Mouse (Mus musculus) Patski (cell line): ENCODE results near the gene Paox. TPM values are rescaled to one million over a fixed set of nuclear protein-coding genes. Genes with fewer than 3 reads are reported as not detected.
"Not testable (repeated sequence)": the region's sequence is repeated elsewhere in the genome, so short reads cannot be mapped to it uniquely, and the experiment has no call there.

Source experiments
- ATAC-seq: fragments of 100-300 bp; one replicate; pipeline ENCODE4 v1.8.0; 2021
- CTCF ChIA-PET: fragments of 350-600 bp; sonication (Branson Sonifier 250); formaldehyde crosslinking; loops from one replicate; lab custom pipeline; 2022; ENCODE audit warnings: inconsistent platforms; lab: Charles Lee
- POLR2A ChIA-PET: fragments of 350-600 bp; sonication (Branson Sonifier 250); formaldehyde crosslinking; loops from one replicate; lab custom pipeline; 2022; ENCODE audit warnings: antibody characterized with exemption, inconsistent platforms; lab: Charles Lee
- DNase-seq: peaks from one replicate; pipeline ENCODE4 v3.0.0-alpha.2; 2011; ENCODE audit warnings: low read depth, low spot score
- H3K27me3 ChIP-seq: fragments of 371-371 bp; one replicate; pipeline ENCODE4 v1.5.1; 2021
- CTCF ChIP-seq: fragments of 100-300 bp; IDR thresholded peaks from one replicate; pipeline ENCODE4 v1.5.1; 2021
- in situ Hi-C: fragments of 300-500 bp; cut with MboI; formaldehyde crosslinking; loops from 3 replicates; pipeline ENCODE4 v1.11.1; 2018; ENCODE audit warnings: low pct_unique_long_range_greater_than_20kb, mixed read lengths
- polyA plus RNA-seq: library from polyadenylated mRNA; unstranded; gene quantifications from one replicate; pipeline ENCODE4 v1.2.3, GENCODE M21; 2021

Paox gene
- polyA plus RNA-seq, 1 experiment from 2014 or later: 9.8 TPM

DNA sequence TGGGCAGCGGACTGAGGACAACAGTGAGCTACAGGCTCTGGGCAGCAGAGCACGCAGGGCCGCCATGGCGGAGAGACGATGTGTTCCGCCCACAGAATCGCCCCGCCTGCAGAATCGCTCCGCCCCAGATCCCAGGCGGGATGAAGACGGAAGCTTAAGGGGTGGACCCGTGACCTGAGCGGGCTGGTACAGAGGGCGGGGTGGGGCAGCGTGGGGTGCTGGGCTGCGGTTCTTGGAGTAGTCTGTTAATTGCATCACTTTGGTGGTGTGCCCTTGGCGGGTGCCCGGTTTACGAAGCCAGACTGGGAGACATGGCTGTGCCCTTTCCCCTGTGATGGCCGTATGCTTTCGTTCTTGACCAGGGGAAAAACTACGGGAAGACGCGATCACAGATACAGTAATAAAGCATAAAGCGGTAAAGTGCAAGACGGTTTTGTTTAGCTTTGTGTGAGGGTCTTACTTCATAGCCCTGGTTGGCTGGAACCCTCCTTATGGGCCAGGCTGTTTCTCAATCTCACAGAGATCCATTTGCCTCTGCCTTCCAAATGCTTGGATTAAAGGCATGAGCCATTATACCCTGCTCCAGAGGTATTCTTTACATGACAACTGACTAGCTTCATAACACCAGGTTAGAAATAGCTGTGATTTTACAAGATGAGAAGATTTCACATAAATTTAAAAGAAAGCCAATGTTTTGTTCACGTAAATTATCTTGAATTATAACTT lies 893 bp downstream of the Paox start, which contains the start of gene Echs1:
Gene Echs1, minus strand, starts transcription at position 148 of the 726 bp plus-strand sequence.
- no peak for TF ChIP-seq CTCF
- in situ Hi-C loops: loop anchor here (25.0 kb wide), 1 partner anchor 1046 kb away; the partner anchor contains the start of gene Rnh1
- CTCF ChIA-PET: interaction anchor here (0.9 to 1.4 kb wide), 2 partner anchors 21 to 24 kb away, joined by 3 to 4 read pairs; partner anchors contain the start of gene Mtg1
- H3K27me3 ChIP-seq: no peaks in the 10 kb centered on the region
- POLR2A ChIA-PET: interaction anchor here (0.5 to 2.3 kb wide), 5 partner anchors 9 to 286 kb away, joined by 4 to 12 read pairs (median 8); partner anchors contain the start of gene Mtg1
- DNase-seq: no peak
- ATAC-seq: peak; percentile 93

DNA sequence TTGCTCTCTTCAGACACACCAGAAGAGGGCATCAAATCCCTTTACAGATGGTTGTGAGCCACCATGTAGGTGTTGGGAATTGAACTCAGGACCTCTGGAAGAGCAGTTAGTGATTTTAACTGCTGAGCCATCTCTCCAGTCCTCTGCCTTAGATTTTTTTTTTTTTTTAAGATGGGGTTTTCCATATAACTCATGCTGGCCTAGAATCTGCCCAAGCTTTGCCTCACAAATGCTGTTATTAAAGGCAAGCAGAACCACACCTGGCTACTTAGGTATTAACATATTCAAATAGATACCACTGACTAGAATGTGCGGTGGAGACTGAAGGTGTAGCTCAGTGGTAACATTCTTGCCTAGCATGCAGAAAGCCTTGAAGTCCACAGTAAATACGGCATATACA lies 4.9 kb downstream of the Paox start:
- ChIA-PET CTCF (interaction anchor here (1.2 kb wide), 1 partner anchor 10 kb away, joined by 3 read pairs; no protein-coding TSS in a partner anchor), POLR2A (no interaction called here)
- DNase-seq (no peak), ATAC-seq (no peak)
- in situ Hi-C loops: loop anchor here (25.0 kb wide), 1 partner anchor 1042 kb away; the partner anchor contains the start of gene Rnh1
- H3K27me3 ChIP-seq: no peaks in the 10 kb centered on the region
- TF ChIP-seq CTCF: no peak

DNA sequence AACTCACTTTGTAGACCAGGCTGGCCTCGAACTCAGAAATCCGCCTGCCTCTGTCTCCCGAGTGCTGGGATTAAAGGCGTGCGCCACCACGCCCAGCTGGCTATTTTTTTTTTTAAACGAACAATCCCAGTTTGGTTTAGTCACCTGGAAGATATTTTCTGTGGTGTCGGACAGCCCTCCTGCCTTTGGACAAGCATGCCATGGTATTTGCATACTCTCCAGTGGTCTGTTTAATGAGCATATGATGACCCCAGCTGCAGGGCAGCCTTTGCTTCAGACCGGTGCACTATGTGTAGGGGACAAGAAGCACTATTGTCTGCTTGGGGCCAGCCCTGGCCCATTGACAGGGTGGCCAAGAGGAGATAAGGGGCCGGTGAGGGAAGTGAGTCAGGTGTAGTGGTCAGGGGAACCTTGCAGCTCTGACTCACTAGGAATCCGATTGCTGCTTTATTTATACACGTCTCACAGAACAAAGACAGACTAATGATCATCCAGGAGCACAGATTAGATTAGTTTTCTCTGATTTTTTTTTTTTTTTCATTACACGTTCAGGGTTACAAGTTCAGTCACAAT lies 5.8 kb downstream of the Paox start:
- ATAC-seq: no peak
- in situ Hi-C loops: loop anchor here (25.0 kb wide), 1 partner anchor 1041 kb away; the partner anchor contains the start of gene Rnh1
- H3K27me3 ChIP-seq: no peaks in the 10 kb centered on the region
- ChIA-PET POLR2A (no interaction called here), CTCF (no interaction called here)
- no peak for TF ChIP-seq CTCF
- DNase-seq: no peak

DNA sequence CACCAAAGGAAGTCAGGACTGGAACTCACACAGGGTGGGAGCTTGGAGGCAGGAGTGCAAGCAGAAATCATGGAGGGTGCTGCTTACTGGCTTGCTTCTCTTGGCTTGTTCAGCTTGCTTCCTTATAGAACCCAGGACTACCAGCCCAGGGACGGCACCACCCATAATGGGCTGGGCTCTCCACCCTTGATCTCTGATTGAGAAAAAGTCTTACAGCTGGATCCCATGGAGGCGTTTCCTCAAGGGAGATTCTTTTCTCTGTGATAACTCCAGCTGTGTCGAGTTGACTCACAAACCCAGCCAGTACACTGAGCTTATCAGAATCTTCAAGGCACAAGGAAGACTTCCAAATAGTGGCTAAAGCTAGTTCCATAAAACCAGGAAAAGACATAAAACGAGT lies 7.2 kb downstream of the Paox start:
- TF ChIP-seq CTCF: no peak
- in situ Hi-C loops: loop anchor here (25.0 kb wide), 1 partner anchor 1040 kb away; the partner anchor contains the start of gene Rnh1
- no peak for DNase-seq
- ChIA-PET CTCF (interaction anchor here (2.7 kb wide), 1 partner anchor 17 kb away, joined by 7 read pairs; no protein-coding TSS in a partner anchor), POLR2A (no interaction called here)
- no peaks in the 10 kb centered on the region for H3K27me3 ChIP-seq
- no peak for ATAC-seq

DNA sequence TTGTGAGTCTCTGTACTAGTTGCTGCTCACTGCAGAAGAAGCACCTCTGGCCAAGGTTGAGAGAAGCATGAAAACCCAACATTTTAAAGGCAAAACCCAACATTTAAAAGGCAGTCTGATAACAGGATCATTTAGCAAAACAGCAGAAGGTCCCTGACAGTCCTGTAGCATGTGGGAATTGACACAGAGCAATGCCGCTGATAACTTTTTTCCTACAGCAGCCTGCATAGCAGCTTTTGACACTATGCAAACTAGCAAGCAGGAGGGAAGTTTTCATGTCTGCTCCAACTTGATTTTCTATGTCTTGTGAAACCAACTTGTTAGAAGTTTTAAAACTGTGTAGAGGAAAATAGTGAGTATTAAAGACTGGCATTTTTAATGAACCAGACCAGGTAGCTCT lies 8.8 kb downstream of the Paox start:
- ATAC-seq (no peak), DNase-seq (no peak)
- POLR2A ChIA-PET: interaction anchor here (1.9 kb wide), 1 partner anchor 8 kb away, joined by 12 read pairs; the partner anchor contains the start of genes Echs1 and Paox
- no peaks in the 10 kb centered on the region for H3K27me3 ChIP-seq
- TF ChIP-seq CTCF: no peak
- in situ Hi-C loops: loop anchor here (25.0 kb wide), 1 partner anchor 1038 kb away; the partner anchor contains the start of gene Rnh1
- CTCF ChIA-PET: interaction anchor here (0.6 to 2.7 kb wide), 2 partner anchors 13 to 19 kb away, joined by 3 to 7 read pairs; partner anchors contain the start of gene Mtg1

DNA sequence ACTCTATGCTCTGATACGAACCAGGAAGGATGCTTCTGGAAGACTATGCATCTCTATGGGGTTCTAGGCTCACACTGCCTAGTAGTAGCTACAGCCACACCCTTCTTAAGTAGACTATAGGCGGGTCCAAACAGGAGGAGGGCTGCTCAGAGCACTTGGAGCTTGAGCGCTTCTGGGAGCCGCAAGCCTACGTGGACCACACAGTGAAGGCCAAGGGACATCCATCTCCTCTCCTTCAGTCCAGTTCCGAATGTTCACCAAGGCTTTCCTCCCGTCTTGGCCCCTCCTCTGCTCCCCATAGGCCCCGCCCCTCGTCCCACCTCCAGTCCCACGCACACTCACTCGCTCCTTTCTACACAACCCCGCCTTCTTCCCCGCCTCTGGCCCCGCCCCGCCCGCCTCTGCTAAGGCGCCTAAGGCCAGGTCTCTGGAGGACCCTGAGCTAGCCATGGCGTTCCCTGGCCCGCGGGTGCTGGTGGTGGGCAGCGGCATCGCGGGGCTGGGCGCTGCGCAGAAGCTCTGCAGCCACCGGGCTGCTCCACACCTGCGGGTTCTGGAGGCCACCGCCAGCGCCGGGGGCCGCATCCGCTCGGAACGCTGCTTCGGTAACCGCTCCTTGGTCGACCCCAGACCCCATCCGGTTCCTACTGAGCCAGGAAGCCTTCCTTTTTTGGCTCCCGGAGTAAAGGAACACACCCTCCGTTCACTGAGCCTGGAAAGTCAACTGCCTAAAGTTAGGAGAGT lies 9.9 kb downstream of the Paox start:
- ChIA-PET CTCF (no interaction called here), POLR2A (interaction anchor here (0.6 to 1.9 kb wide), 5 partner anchors 9 to 670 kb away, joined by 3 to 16 read pairs (median 4); partner anchors contain the start of genes Echs1 and Paox)
- DNase-seq (no peak), ATAC-seq (peak; percentile 94)
- TF ChIP-seq CTCF: no peak
- in situ Hi-C loops: no loop called here
- H3K27me3 ChIP-seq: no peaks in the 10 kb centered on the region

DNA sequence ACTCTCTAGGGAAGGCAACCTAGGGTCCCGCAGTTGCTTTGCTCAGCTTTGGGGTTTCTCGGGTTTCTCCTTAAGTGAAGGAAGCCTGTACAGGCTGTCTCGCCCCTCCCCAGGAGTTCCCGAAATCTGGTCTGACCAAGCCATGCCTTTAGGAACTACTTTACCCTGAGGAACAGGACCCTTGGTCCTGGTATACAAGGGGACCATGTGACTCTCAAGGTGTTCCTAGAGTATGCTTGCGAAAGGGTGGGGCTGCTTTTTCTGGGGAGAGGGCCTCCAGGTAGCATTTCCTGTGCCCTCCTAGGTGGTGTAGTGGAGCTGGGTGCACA lies 10.4 kb downstream of the Paox start:
- peak; percentile 2 for ATAC-seq
- in situ Hi-C loops: no loop called here
- CTCF ChIA-PET: no interaction called here
- no peak for TF ChIP-seq CTCF
- POLR2A ChIA-PET: interaction anchor here (0.8 to 1.9 kb wide), 2 partner anchors 10 to 13 kb away, joined by 3 to 12 read pairs; partner anchors contain the start of genes Echs1 and Paox
- no peak for DNase-seq
- H3K27me3 ChIP-seq: no peaks in the 10 kb centered on the region

DNA sequence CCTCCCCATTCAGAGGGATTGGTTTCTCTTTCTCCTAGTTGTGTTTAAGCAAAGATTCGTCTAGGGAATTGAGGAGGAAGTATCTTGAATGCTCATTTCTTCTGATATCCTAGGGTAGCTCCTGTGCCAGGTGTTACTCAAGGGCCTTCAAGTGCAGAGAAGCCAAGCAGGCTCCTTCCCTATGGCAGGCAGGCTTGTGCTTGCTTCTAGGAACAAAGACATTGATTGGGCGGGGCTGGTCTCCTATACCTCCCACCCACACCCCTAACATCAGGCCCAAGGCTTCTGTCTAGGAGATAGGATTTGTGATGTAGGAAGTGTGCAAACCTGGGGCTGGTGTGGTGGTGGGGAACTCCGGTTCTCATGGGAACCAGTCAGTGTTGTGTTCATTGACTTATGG lies 11.3 kb downstream of the Paox start:
- no peak for TF ChIP-seq CTCF
- POLR2A ChIA-PET: no interaction called here
- in situ Hi-C loops: no loop called here
- DNase-seq: no peak
- no peak for ATAC-seq
- H3K27me3 ChIP-seq: no peaks in the 10 kb centered on the region
- CTCF ChIA-PET: no interaction called here

DNA sequence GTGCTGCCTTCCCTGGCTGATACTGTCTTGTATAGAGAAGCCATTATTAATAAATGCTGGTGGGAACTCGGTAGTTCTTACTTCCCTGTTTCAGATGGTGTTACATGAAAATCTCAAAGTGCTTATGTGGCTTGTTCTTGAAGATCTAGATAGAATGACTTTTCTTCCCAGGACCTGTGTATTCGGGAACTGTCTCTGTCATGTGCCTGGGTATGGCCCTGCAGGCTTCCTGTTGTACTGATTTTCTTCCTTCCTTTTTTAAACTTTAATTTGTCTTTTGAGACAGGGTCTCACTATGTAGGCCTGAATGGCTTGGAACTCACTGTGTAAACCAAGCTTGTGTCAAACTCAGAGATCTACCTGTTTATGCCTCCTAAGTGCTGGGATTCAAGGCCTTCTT lies 12.3 kb downstream of the Paox start:
- ATAC-seq: no peak
- TF ChIP-seq CTCF: no peak
- in situ Hi-C loops: no loop called here
- H3K27me3 ChIP-seq: no peaks in the 10 kb centered on the region
- ChIA-PET POLR2A (interaction anchor here (0.7 kb wide), 1 partner anchor 60 kb away, joined by 3 read pairs; no protein-coding TSS in a partner anchor), CTCF (no interaction called here)
- DNase-seq: no peak

DNA sequence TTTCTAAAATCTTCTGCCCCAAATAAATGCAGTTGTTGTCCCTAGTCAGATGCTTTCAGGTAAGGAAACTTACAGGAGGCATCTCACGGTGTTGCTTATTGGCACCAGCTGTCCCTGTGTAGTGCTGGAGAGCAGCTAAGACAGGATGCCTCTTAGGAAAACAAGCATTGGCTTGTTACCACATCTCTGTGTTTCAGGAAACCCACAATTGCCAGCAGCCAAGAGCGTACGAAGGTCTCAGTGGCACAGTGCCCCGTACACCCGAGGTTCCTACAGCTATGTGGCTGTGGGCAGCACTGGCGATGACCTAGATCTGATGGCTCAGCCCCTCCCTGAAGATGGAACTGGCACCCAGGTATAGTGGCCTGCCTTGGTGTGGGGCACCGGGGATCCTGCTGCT lies 16.6 kb downstream of the Paox start:
- DNase-seq, CTCF ChIA-PET, in situ Hi-C loops, H3K27me3 ChIP-seq, ATAC-seq: not testable (repeated sequence)
- POLR2A ChIA-PET: interaction anchor here (0.6 kb wide), 2 partner anchors 158 to 807 kb away, joined by 3 read pairs; no protein-coding TSS in a partner anchor

DNA sequence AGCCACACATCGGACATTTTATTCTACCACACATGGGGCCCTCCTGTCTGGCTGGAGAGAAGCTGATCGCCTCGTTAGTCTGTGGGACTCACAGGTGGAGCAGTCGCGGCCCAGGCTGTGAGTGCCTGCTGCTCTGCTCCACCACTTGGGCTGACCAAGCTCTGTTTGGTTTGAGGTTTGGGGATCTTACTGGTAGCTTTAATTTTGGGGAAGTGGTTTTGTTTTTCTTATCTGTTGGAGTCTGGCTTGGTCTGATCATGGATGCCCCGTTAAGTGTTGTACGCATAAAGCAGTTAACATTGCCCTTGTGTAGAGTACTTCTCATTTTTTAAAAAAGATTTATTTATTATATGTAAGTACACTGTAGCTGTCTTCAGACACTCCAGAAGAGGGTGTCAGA lies 18.4 kb downstream of the Paox start:
- POLR2A ChIA-PET, ATAC-seq, DNase-seq: not testable (repeated sequence)

More for the DNA sequence above, 18.4 kb downstream of the Paox start:
- H3K27me3 ChIP-seq, CTCF ChIA-PET, in situ Hi-C loops: not testable (repeated sequence)
